ENCODE assay signal across 10 mouse cellular contexts in the genomic region with DNA sequence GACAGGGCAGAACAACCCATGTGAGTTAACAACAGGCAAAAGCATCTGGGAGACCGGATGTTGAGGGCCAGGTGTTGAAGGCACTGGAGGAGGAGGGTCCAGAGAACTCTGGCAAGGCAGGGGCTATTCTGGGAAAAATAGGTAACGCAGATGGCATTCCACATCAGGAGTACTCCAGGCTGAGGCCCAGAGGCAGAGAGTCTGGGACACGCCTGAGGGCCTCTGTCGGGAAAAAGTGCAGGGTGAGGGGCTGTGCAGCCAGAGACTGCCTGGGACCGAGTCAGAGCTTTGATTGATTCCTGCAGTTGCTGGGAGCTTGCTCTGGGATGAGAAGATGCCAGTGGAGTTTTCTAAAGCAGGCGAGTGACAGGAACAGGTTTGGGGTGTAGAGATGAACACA. TPM values are rescaled to one million over a fixed set of nuclear protein-coding genes. Genes with fewer than 3 reads are reported as not detected.
A peak's percentile ranks its signal among the peaks of the same experiment; 100 is the strongest.
DNase-seq lines count a peak whose midpoint lies in the region; ATAC-seq lines count a peak whose summit lies in the region.
"Had no signal": no experiment of that assay in that cellular context is flagged by ENCODE, and none has a peak within 500 bp of the region (broad histone marks: within the 10 kb centered on the region; RNA-seq: fewer than 3 reads in every experiment).

No protein-coding gene starts in this region.

- no peaks in the 10 kb centered on the region for H3K9me3 ChIP-seq in intestine, embryonic 14.5 days (ENCODE audit: control insufficient read depth, low read length)
- no peaks in the 10 kb centered on the region for H3K9me3 ChIP-seq in intestine, embryonic 15.5 days
- H3K9me3 ChIP-seq in embryonic facial prominence, embryonic 15.5 days (replicated peaks) = no peaks in the 10 kb centered on the region
- no peaks in the 10 kb centered on the region for H3K9me3 ChIP-seq in limb, embryonic 15.5 days

- no peak overlapping the region for H3K4me2 ChIP-seq in intestine, embryonic 14.5 days (ENCODE audit: low read length)
- H3K4me2 ChIP-seq in intestine, embryonic 15.5 days (replicated peaks) = no peak overlapping the region
- no peak overlapping the region for H3K4me2 ChIP-seq in embryonic facial prominence, embryonic 15.5 days (replicated peaks)
- H3K4me2 ChIP-seq in limb, embryonic 15.5 days = no peak overlapping the region

- H3K27ac ChIP-seq in intestine, embryonic 14.5 days (ENCODE audit: low read depth) = peak overlapping the region; percentile 6; the same call in 1 of the 2 replicates
- no peak overlapping the region for H3K27ac ChIP-seq in intestine, embryonic 15.5 days
- H3K27ac ChIP-seq in embryonic facial prominence, embryonic 15.5 days (replicated peaks) = peak overlapping the region; percentile 96
- H3K27ac ChIP-seq in limb, embryonic 15.5 days = peak overlapping the region; percentile 93

- DNase-seq in intestine, embryonic 14.5 days (ENCODE audit: low spot score) = no peak
- DNase-seq in embryo, embryonic 10.5 days (ENCODE audit: low spot score) = peak; percentile 53
- DNase-seq in right cerebral cortex, postnatal 14 days = no peak
- no peak for DNase-seq in spleen, postnatal 10 days (ENCODE audit: low spot score in 2 of 2)
- DNase-seq: gastrocnemius, adult 2 months; kidney, postnatal 10 days; lung, postnatal 14 days had no signal

- no peaks in the 10 kb centered on the region for H3K36me3 ChIP-seq in intestine, embryonic 14.5 days (ENCODE audit: control insufficient read depth, insufficient read depth, low read length)
- no peaks in the 10 kb centered on the region for H3K36me3 ChIP-seq in intestine, embryonic 15.5 days
- H3K36me3 ChIP-seq in embryonic facial prominence, embryonic 15.5 days = no peaks in the 10 kb centered on the region
- no peaks in the 10 kb centered on the region for H3K36me3 ChIP-seq in limb, embryonic 15.5 days

- no peak for ATAC-seq in intestine, embryonic 14.5 days (replicated peaks; ENCODE audit: low FRiP score, low TSS enrichment, low read depth)
- ATAC-seq in intestine, embryonic 15.5 days = no peak; the same call in 1 of the 2 replicates
- no peak for ATAC-seq in embryonic facial prominence, embryonic 15.5 days (ENCODE audit: insufficient number of reproducible peaks, low FRiP score, low TSS enrichment, low read depth)
- ATAC-seq in limb, embryonic 15.5 days (ENCODE audit: insufficient number of reproducible peaks, low FRiP score, low TSS enrichment, low read depth) = peak; percentile 19; the same call in 1 of the 2 replicates

- no peaks in the 10 kb centered on the region for H3K27me3 ChIP-seq in intestine, embryonic 14.5 days (replicated peaks; ENCODE audit: control insufficient read depth, insufficient read depth, low read length)
- H3K27me3 ChIP-seq in intestine, embryonic 15.5 days (replicated peaks) = no peaks in the 10 kb centered on the region
- no peaks in the 10 kb centered on the region for H3K27me3 ChIP-seq in embryonic facial prominence, embryonic 15.5 days
- no peaks in the 10 kb centered on the region for H3K27me3 ChIP-seq in limb, embryonic 15.5 days

- no peak overlapping the region for H3K9ac ChIP-seq in intestine, embryonic 14.5 days (ENCODE audit: low read length)
- H3K9ac ChIP-seq in intestine, embryonic 15.5 days = no peak overlapping the region
- H3K9ac ChIP-seq in embryonic facial prominence, embryonic 15.5 days = no peak overlapping the region
- H3K9ac ChIP-seq in limb, embryonic 15.5 days = no peak overlapping the region

- peaks cover 29% of the 10 kb centered on the region for H3K4me1 ChIP-seq in intestine, embryonic 14.5 days (replicated peaks; ENCODE audit: control insufficient read depth, insufficient read depth, low read length)
- H3K4me1 ChIP-seq in intestine, embryonic 15.5 days (replicated peaks) = peaks cover 24% of the 10 kb centered on the region
- peaks cover 46% of the 10 kb centered on the region for H3K4me1 ChIP-seq in embryonic facial prominence, embryonic 15.5 days
- peaks cover 55% of the 10 kb centered on the region for H3K4me1 ChIP-seq in limb, embryonic 15.5 days

- H3K4me3 ChIP-seq in intestine, embryonic 14.5 days (ENCODE audit: low read depth, low read length) = no peak overlapping the region
- no peak overlapping the region for H3K4me3 ChIP-seq in intestine, embryonic 15.5 days (replicated peaks)
- H3K4me3 ChIP-seq in embryonic facial prominence, embryonic 15.5 days (replicated peaks) = no peak overlapping the region
- no peak overlapping the region for H3K4me3 ChIP-seq in limb, embryonic 15.5 days
- H3K4me3 ChIP-seq: gastrocnemius, adult 2 months had no signal

- 32% methylated on average over 6 of the region's 6 CpGs for WGBS in intestine, embryonic 14.5 days
- 52% methylated on average over 6 of the region's 6 CpGs for WGBS in intestine, embryonic 15.5 days
- 35% methylated on average over 6 of the region's 6 CpGs for WGBS in embryonic facial prominence, embryonic 15.5 days
- 18% methylated on average over 6 of the region's 6 CpGs for WGBS in limb, embryonic 15.5 days

RNA-seq across cellular contexts. Expression of a gene that starts 59.4 kb away (rescaled TPM):
- 38.7 and 45.9 TPM in 2 replicates for polyA plus RNA-seq in intestine, embryonic 14.5 days (2014; fragmentation: Nextera tagmentation; extraction: Ambion mirVana)
- 29.4 and 29.6 TPM in 2 replicates for polyA plus RNA-seq in intestine, embryonic 15.5 days (2015; fragmentation: Nextera tagmentation; extraction: Ambion mirVana)
- 65.3 and 75.8 TPM in 2 replicates for polyA plus RNA-seq in embryonic facial prominence, embryonic 15.5 days (2015; fragmentation: Nextera tagmentation; extraction: Ambion mirVana)
- 90.5 and 96.3 TPM in 2 replicates for polyA plus RNA-seq in limb, embryonic 15.5 days (2015; fragmentation: Nextera tagmentation; extraction: Ambion mirVana)
